Mouse (Mus musculus) heart, postnatal 36 days (tissue): ENCODE measurements around the gene Galnt15. TPM values are rescaled to one million over a fixed set of nuclear protein-coding genes. Genes with fewer than 3 reads are reported as not detected.
"Not testable (repeated sequence)": the region's sequence is repeated elsewhere in the genome, so short reads cannot be mapped to it uniquely, and the experiment has no call there.

ENCODE experiments used
- DNase-seq, 2 experiments: peaks; one replicate each; pipeline ENCODE4 v3.0.0; 2021 to 2022
- intact Hi-C: fragments of 180-260 bp; cut with DNase I; formaldehyde crosslinking; loops from one replicate; pipeline ENCODE4 v1.15.1; 2025
- total RNA-seq, 2 experiments: library from RNA; stranded (reverse); gene quantifications; 2 replicates each; pipeline ENCODE4 v1.2.3; 2021

Galnt15 gene
- total RNA-seq, 2 experiments from 2014 or later = 15.0 to 21.3 TPM

GRCm38 (mm10) chr14:32085486-32086201 lies 56.9 kb downstream of the Galnt15 start, which contains the start of gene Dph3:
Gene Dph3, minus strand, starts transcription at chr14:32085729.
- peak; percentile 99 to 100 for DNase-seq
- intact Hi-C loops = loop anchor here (2.0 to 10.0 kb wide), 3 partner anchors 73 to 871 kb away; partner anchors contain the start of genes Bap1, Ncoa4, Nisch and Phf7

- intact Hi-C loops = loop anchor here (10.0 kb wide), 2 partner anchors 831 to 871 kb away; partner anchors contain the start of genes Bap1, Nisch, Phf7 and Sema3g
- DNase-seq = no peak
Measured at GRCm38 (mm10) chr14:32086226-32086625, 57.4 kb downstream of the Galnt15 start.

GRCm38 (mm10) chr14:32087584-32088248 lies 58.9 kb downstream of the Galnt15 start:
- DNase-seq = not testable (repeated sequence)
- intact Hi-C loops = loop anchor here (10.0 kb wide), 2 partner anchors 833 to 873 kb away; partner anchors contain the start of genes Bap1, Nisch, Phf7 and Sema3g

GRCm38 (mm10) chr14:32091124-32091523 lies 62.3 kb downstream of the Galnt15 start:
- peak; percentile 30 to 31 for DNase-seq
- intact Hi-C loops = no loop called here

GRCm38 (mm10) chr14:32091704-32092103 lies 62.9 kb downstream of the Galnt15 start:
- intact Hi-C loops = no loop called here
- DNase-seq = no peak

GRCm38 (mm10) chr14:32093018-32093417 lies 64.2 kb downstream of the Galnt15 start:
- DNase-seq = no peak
- intact Hi-C loops = no loop called here

GRCm38 (mm10) chr14:32093500-32094117 lies 64.8 kb downstream of the Galnt15 start:
- intact Hi-C loops = no loop called here
- DNase-seq = no peak

GRCm38 (mm10) chr14:32095646-32096045 lies 66.9 kb downstream of the Galnt15 start:
- intact Hi-C loops = no loop called here
- DNase-seq = no peak

- intact Hi-C loops = no loop called here
Measured at GRCm38 (mm10) chr14:32096740-32097139, 68.0 kb downstream of the Galnt15 start.

GRCm38 (mm10) chr14:32097691-32098090 lies 68.9 kb downstream of the Galnt15 start:
- DNase-seq = no peak
- intact Hi-C loops = no loop called here

More at GRCm38 (mm10) chr14:32096740-32097139, 68.0 kb downstream of the Galnt15 start:
- no peak for DNase-seq

GRCm38 (mm10) chr14:32098951-32099350 lies 70.2 kb downstream of the Galnt15 start:
- DNase-seq = no peak
- intact Hi-C loops = no loop called here

GRCm38 (mm10) chr14:32103556-32103955 lies 74.8 kb downstream of the Galnt15 start:
- no peak for DNase-seq
- intact Hi-C loops = no loop called here

GRCm38 (mm10) chr14:32105663-32106062 lies 76.9 kb downstream of the Galnt15 start:
- no peak for DNase-seq
- intact Hi-C loops = no loop called here

GRCm38 (mm10) chr14:32106911-32107310 lies 78.1 kb downstream of the Galnt15 start:
- intact Hi-C loops = no loop called here
- DNase-seq = no peak

Other genes with a start within 250 kb of the Galnt15 start
- gene Ankrd28, start 198.3 kb upstream of the Galnt15 start, total RNA-seq = 10 to 100 TPM; 23.3 to 28.3 TPM
- gene Oxnad1, start 56.4 kb downstream of the Galnt15 start, total RNA-seq = 10 to 100 TPM; 46.7 to 57.4 TPM
- gene Dph3, start 56.7 kb downstream of the Galnt15 start, total RNA-seq = 10 to 100 TPM; 83.9 to 94.1 TPM
- gene Msmb, start 113.0 kb downstream of the Galnt15 start, total RNA-seq = not detected
- 100 to 1,000 TPM; 124 to 126 TPM for gene Ncoa4, start 130.9 kb downstream of the Galnt15 start, total RNA-seq
- gene Timm23, start 172.9 kb downstream of the Galnt15 start, total RNA-seq = 100 to 1,000 TPM; 218 to 234 TPM
- 10 to 100 TPM; 17.4 to 19.9 TPM for gene Parg, start 173.0 kb downstream of the Galnt15 start, total RNA-seq